Mouse (Mus musculus) erythroblast, embryonic 14.5 days (primary cell): ENCODE measurements around the gene Hnrnpab.

Experiments used
- GATA1 ChIP-seq: IDR thresholded peaks from 2 replicates; pipeline ENCODE4 v1.6.1; 2012; ENCODE audit warnings: low read length, inconsistent platforms, mixed read lengths
- TAL1 ChIP-seq: IDR thresholded peaks from 3 replicates; pipeline ENCODE4 v1.6.1; 2012; ENCODE audit warnings: low read length, inconsistent platforms, mixed read lengths

- TF ChIP-seq TAL1 (no peak), GATA1 (no peak)
Measured at GRCm38 (mm10) chr11:51615601-51616000, 9.0 kb upstream of the Hnrnpab start.
